Mouse (Mus musculus): ENCODE measurements around the gene Ppp2r3d. TPM values are rescaled to one million over a fixed set of nuclear protein-coding genes. Genes with fewer than 3 reads are reported as not detected.
A peak's percentile ranks its signal among the peaks of the same experiment; 100 is the strongest.

Gene Ppp2r3d
- polyA plus RNA-seq, 1 experiment from 2014 or later: 119 TPM

DNA sequence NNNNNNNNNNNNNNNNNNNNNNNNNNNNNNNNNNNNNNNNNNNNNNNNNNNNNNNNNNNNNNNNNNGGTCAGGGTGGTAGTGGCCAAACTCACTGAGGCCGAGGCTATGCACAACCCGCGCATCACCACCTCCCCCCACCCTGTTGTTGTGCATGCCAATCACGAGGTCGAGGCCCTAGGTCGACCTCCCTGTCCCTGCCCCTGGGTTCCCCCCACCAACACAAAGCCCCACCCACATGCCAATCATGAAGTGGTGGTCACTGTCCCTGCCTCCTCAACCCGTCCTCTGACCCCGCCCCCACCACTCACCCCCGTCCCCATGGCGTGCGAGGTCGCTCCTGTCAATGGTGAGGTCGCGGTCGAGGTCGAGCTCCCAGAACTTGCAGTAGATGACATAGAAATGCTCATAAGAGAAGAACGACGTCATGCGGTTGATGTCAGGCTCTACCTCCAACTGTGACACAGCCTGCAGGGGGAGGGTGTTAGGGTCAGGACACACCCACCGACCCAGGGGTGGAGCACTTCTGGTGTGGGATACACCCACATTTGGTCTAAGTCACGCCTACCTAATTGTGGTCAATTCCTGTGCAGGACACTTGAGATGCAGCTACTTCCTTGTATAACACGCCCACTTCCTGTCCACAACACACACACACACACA, 37.9 kb downstream of the Ppp2r3d start:
- Histone ChIP-seq H3K4me2 (replicated peaks) (no peak overlapping the region), H3K27me3 (no peaks in the 10 kb centered on the region), H3K9ac (no peak overlapping the region), H3K9me3 (peaks cover 36% of the 10 kb centered on the region), H3K27ac (no peak overlapping the region), H3K4me3 (no peak overlapping the region), H3K4me1 (no peaks in the 10 kb centered on the region), H3K36me3 (peaks cover 38% of the 10 kb centered on the region)
- peak; percentile 29; the same call in 1 of the 2 replicates for ATAC-seq (ENCODE audit: low FRiP score, low read depth)
- WGBS: 95% methylated on average over 22 of the region's 22 CpGs

DNA sequence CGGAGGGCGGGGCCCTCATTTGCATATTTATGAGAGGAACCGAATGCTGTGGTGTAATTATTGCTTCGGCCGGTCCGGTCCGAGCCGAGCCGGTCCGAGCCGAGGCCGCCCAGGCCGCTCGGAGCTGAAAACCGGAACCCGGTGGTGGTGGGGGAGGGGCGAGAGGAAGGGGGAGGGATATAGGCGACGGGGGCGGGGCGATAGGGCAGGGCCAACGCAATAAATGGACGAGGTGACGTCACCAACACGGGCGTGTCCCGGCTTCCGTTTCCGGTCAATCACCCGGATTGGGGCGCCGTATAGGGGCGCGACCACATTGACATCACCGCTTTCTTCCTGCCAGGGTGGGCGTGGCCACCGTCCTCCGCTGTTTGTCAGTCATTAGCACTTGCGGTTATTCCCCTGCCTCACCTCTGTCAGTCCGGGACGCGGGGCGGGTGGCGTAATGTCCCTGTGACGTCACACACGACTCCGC, 51.2 kb downstream of the Ppp2r3d start:
- WGBS: under 1% methylated on average over 47 of the region's 47 CpGs
- H3K4me1 ChIP-seq: no peaks in the 10 kb centered on the region
- H3K27me3 ChIP-seq: no peaks in the 10 kb centered on the region
- H3K27ac ChIP-seq: peak overlapping the region; percentile 97
- no peaks in the 10 kb centered on the region for H3K36me3 ChIP-seq
- no peaks in the 10 kb centered on the region for H3K9me3 ChIP-seq
- peak overlapping the region; percentile 66 for H3K4me2 ChIP-seq (replicated peaks)
- peak; percentile 30 for ATAC-seq (ENCODE audit: low FRiP score, low read depth)
- H3K4me3 ChIP-seq: peak overlapping the region; percentile 65
- peak overlapping the region; percentile 70 for H3K9ac ChIP-seq

DNA sequence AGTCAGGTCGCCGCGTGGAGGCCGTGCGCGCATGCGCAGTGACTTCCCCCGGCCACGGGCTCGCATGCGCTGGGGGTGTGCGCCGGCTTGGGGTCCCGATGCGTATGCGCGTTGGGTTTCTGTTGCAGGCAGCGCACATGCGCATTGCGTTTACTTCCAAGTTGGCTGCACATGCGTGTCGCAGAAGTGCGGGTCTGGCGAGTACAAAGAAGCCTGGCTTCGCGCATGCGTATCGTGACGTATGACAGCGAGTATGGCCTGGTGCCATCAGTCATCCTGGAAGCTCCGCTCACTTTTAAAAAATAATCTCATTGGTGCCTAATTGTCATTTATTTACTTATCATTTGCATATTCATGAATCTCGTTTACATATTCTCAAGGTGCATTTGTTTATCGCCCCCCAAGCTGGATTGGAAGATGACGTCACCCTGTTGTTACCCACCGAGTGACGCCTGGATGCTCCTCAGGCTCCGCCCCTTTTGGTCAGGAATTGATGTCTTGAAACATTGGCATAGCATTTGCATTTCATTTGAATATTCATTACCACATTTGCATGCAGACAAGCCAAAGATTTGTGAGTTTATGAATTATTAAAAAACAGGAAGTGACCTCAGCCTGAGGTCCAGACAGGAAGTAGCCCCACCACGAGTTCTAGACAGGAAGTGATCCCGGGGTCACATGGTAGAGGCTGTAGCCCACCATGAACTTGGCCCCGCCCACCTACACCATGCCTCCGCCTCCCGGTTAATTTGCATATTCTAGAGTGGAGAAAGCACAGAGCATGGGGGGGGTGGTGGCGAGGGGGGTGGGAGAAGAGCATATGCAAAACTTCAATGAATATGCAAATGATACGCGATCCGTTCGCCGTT, 51.9 kb downstream of the Ppp2r3d start:
- Histone ChIP-seq H3K27ac (peak overlapping the region; percentile 97), H3K4me3 (peak overlapping the region; percentile 65), H3K36me3 (no peaks in the 10 kb centered on the region), H3K9me3 (no peaks in the 10 kb centered on the region), H3K27me3 (no peaks in the 10 kb centered on the region), H3K4me2 (replicated peaks) (peak overlapping the region; percentile 66), H3K4me1 (no peaks in the 10 kb centered on the region), H3K9ac (peak overlapping the region; percentile 74; the same call in 1 of the 2 replicates)
- WGBS: under 1% methylated on average over 48 of the region's 48 CpGs
- peak; percentile 79 for ATAC-seq (ENCODE audit: low FRiP score, low read depth)

DNA sequence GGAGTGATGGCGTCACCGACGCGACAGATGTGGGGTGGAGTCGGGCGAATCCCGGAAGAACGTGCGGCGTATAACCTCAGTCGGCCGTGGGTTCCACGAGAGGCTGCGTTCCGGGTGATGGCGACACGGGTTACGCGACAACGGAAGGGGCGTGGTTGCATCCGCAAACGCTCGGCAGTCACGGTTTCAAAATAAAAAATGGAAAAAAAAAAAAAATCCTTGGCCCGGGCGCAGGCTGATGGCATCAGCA, 52.5 kb downstream of the Ppp2r3d start:
- WGBS: under 1% methylated on average over 27 of the region's 27 CpGs

DNA sequence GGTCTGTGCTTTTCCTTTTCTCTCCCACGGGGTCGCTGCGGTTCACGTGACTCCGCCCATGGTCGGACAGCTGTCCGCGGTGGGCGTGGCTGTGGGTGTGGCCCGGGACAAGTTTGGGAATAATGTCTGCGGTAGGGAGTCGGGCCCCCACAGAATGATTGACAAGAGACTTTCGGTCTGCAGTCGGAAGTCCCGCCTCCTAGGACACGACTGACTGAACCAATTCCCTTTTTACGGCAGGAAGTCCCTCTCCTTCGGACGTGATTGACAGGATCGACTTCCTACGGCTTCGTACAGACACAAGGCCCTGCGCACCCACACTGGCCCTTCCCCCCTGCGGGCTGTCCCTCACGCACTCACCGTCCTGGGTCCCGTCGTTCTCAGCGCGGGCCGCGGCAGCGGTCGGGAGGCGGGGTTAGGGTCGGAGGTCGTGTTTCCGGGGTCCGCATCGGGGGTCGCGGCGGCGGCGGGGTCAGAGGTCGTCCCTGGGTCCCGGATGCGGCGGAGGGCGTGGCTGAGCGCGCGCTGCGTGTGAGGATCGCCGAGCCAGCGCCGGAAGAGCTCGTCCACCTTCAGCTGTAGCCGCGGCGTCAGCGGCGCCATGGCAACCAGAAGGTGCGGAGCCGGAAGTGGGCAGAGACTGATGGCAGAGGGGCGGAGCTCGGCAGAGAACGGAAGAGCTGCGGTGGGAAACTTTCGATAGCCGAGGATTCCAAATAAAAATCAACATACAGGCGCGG, 53.0 kb downstream of the Ppp2r3d start:
- Histone ChIP-seq H3K36me3 (no peaks in the 10 kb centered on the region), H3K27me3 (no peaks in the 10 kb centered on the region), H3K9me3 (no peaks in the 10 kb centered on the region), H3K4me2 (replicated peaks) (peak overlapping the region; percentile 66), H3K27ac (peak overlapping the region; percentile 97), H3K4me3 (peak overlapping the region; percentile 65), H3K9ac (peak overlapping the region; percentile 74), H3K4me1 (no peaks in the 10 kb centered on the region)
- ATAC-seq (ENCODE audit: low FRiP score, low read depth): peak; percentile 74
- under 1% methylated on average over 70 of the region's 74 CpGs for WGBS

More for the DNA sequence above, 52.5 kb downstream of the Ppp2r3d start:
- H3K27ac ChIP-seq: peak overlapping the region; percentile 97
- H3K9ac ChIP-seq: peak overlapping the region; percentile 74
- no peaks in the 10 kb centered on the region for H3K27me3 ChIP-seq
- H3K4me3 ChIP-seq: peak overlapping the region; percentile 65
- H3K4me2 ChIP-seq (replicated peaks): peak overlapping the region; percentile 66
- ATAC-seq (ENCODE audit: low FRiP score, low read depth): no peak; the same call in 1 of the 2 replicates
- H3K4me1 ChIP-seq: no peaks in the 10 kb centered on the region
- no peaks in the 10 kb centered on the region for H3K9me3 ChIP-seq
- H3K36me3 ChIP-seq: no peaks in the 10 kb centered on the region

DNA sequence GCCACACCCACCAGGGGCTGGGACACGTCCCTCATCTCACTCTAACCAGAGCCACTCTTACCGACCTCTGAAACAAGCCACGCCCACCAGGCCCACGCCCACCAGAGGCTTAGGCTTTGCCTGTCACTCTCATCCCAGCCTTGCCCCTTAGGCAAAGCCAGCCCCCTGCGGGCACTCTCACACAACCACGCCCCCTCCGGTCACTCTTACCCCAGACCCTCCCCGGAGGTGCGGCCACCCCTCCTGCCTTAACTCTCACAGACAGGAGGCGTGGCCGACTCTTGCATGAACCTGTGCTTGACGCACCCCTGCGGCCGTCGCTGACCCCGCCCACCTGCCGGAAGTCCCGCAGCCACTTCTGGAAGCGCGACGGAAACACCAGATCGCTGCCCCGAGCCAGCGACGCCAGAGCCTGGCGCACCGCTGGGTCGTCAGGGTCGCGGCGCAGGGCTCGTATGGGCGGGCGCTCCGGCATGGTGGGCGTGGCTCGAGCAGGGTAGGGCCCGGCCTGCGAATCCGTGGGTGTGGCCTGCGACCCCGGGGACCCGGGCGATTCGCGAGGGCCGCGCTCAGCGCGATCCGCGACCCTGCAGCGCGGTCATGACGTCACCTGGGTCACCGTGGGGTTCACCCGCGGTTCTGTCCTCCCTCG, 53.7 kb downstream of the Ppp2r3d start:
- H3K27me3 ChIP-seq: no peaks in the 10 kb centered on the region
- H3K4me2 ChIP-seq (replicated peaks): peak overlapping the region; percentile 66
- H3K27ac ChIP-seq: peak overlapping the region; percentile 97
- H3K9me3 ChIP-seq: no peaks in the 10 kb centered on the region
- peak overlapping the region; percentile 65 for H3K4me3 ChIP-seq
- H3K4me1 ChIP-seq: no peaks in the 10 kb centered on the region
- ATAC-seq (ENCODE audit: low FRiP score, low read depth): peak; percentile 70
- H3K36me3 ChIP-seq: no peaks in the 10 kb centered on the region
- WGBS: 0% methylated on average over 59 of the region's 59 CpGs
- peak overlapping the region; percentile 73 for H3K9ac ChIP-seq

DNA sequence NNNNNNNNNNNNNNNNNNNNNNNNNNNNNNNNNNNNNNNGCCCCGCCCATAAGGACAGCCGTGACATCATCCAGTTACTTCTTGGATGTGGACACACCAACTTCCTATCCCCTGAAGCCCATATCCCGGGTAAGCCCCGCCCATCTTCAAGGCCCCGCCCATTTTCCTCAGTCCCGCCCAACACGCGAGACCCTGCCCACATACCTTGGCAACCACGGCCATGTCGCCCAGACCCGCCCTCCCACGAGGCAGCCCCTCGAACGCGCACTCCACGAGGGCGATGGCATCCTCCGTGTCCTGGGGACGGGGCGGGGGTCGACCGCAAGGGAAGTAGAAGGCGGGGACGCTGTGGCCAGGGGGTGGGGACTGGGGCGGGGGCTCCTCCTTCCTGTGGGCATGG, 54.3 kb downstream of the Ppp2r3d start:
- Histone ChIP-seq H3K9me3 (no peaks in the 10 kb centered on the region), H3K27me3 (no peaks in the 10 kb centered on the region), H3K36me3 (no peaks in the 10 kb centered on the region), H3K27ac (peak overlapping the region; percentile 97; the same call in 1 of the 2 replicates), H3K4me3 (peak overlapping the region; percentile 65), H3K9ac (no peak overlapping the region), H3K4me2 (replicated peaks) (peak overlapping the region; percentile 66), H3K4me1 (no peaks in the 10 kb centered on the region)
- no peak for ATAC-seq (ENCODE audit: low FRiP score, low read depth)
- 3% methylated on average over 23 of the region's 25 CpGs for WGBS

DNA sequence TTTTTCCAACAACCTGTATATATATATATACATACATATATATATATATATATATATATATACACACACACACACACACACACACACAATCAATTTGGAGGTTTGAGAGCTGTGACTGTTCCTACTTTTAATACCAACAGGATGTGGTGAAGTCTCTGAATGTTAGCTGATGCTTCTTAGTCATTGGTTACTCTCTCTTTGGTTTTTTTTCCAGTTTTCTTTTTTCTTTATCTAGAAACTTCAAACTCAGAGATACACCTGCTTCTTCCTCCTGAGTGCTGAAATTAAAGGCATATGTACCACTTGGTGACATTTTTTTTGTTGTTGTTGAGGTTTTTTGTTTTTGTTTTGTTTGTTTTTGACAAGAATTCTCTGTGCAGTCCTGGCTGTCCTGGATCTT, 63.8 kb downstream of the Ppp2r3d start:
- H3K9me3 ChIP-seq: no peaks in the 10 kb centered on the region
- H3K4me3 ChIP-seq: no peak overlapping the region
- no peak overlapping the region for H3K4me2 ChIP-seq (replicated peaks)
- no peak for ATAC-seq (ENCODE audit: low FRiP score, low read depth)
- H3K4me1 ChIP-seq: no peaks in the 10 kb centered on the region
- H3K9ac ChIP-seq: no peak overlapping the region
- H3K36me3 ChIP-seq: no peaks in the 10 kb centered on the region
- H3K27ac ChIP-seq: no peak overlapping the region
- H3K27me3 ChIP-seq: no peaks in the 10 kb centered on the region

DNA sequence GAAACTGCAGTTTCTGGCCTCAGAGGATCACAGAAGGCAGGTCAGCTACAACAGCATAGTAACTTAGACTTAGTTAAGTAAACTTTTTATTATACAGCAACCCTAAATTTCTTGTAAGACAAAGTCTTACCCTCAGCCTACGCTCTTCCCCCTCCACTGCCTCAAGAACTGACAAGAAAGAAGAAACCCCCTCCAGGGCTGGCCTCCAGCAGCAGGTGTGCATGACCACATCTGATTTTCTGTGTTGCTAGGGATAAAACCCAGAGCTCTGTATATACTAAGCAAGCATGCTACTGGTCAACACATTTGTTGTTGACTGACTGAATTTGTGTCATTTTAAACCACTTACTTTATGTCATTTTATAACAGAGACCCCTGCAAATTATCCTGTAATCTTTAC, 65.1 kb downstream of the Ppp2r3d start:
- Histone ChIP-seq H3K36me3 (no peaks in the 10 kb centered on the region), H3K27ac (no peak overlapping the region), H3K4me1 (no peaks in the 10 kb centered on the region), H3K4me2 (replicated peaks) (no peak overlapping the region), H3K4me3 (no peak overlapping the region), H3K27me3 (no peaks in the 10 kb centered on the region), H3K9me3 (no peaks in the 10 kb centered on the region), H3K9ac (no peak overlapping the region)
- WGBS: 15% methylated on average over 1 of the region's 1 CpGs
- no peak for ATAC-seq (ENCODE audit: low FRiP score, low read depth)

DNA sequence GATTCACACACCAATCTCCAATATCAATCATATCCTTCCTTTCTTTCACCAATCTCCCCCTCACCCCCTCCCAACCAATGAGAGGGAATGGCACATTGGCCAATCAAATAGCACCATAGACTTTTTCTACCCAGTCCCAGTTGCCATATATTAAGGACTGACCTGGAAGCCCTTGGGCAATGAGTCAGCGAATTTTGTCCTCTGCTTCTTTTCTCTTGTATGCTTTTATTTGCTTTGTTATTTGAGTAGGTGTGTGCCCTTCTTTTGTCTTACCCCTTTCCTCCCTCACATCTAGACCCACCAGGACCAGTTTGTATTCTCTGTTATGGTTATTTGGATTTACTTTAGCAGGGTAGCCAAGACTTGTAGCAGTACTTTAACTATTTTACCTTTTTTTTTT, 68.1 kb downstream of the Ppp2r3d start:
- Histone ChIP-seq H3K9ac (no peak overlapping the region), H3K27ac (no peak overlapping the region), H3K36me3 (no peaks in the 10 kb centered on the region), H3K27me3 (no peaks in the 10 kb centered on the region), H3K4me2 (replicated peaks) (no peak overlapping the region), H3K4me3 (no peak overlapping the region), H3K4me1 (no peaks in the 10 kb centered on the region), H3K9me3 (no peaks in the 10 kb centered on the region)
- ATAC-seq (ENCODE audit: low FRiP score, low read depth): no peak
- 68% methylated on average over 1 of the region's 1 CpGs for WGBS
